Mouse (Mus musculus) heart, postnatal 0 days (tissue): ENCODE results near the gene Plscr5.

Source experiments
- CTCF ChIP-seq: IDR thresholded peaks from 2 replicates; pipeline ENCODE4 v1.5.1; 2016; ENCODE audit warnings: antibody characterized with exemption, control low read depth, low read depth
- EP300 ChIP-seq: IDR thresholded peaks from 2 replicates; pipeline ENCODE4 v1.6.1; 2016; ENCODE audit warnings: antibody characterized with exemption, low read depth

- TF ChIP-seq CTCF: peak; percentile 62
- no peak for TF ChIP-seq EP300
Measured at GRCm38 (mm10) chr9:92147555-92148248, 45.0 kb upstream of the Plscr5 start.
